Mouse (Mus musculus): ENCODE measurements around the gene Plac8. TPM values are rescaled to one million over a fixed set of nuclear protein-coding genes. Genes with fewer than 3 reads are reported as not detected.

Gene Plac8
- total and polyA plus RNA-seq, 2 experiments from 2014 or later: 2.8 to 3.9 TPM

- no peaks in the 10 kb centered on the region for H3K9me3 ChIP-seq (ENCODE audit: low read length)
- no peak overlapping the region for H3K9ac ChIP-seq (replicated peaks; ENCODE audit: low read length)
- no peaks in the 10 kb centered on the region for H3K36me3 ChIP-seq (ENCODE audit: insufficient read depth, low read length)
- no peak for TF ChIP-seq CTCF (IDR thresholded peaks at IDR 0.05; ENCODE audit: low read depth)
- DNase-seq (ENCODE audit: low spot score): no peak
- no peak for ATAC-seq
- no peaks in the 10 kb centered on the region for H3K4me1 ChIP-seq (ENCODE audit: insufficient read depth, low read length)
- no peaks in the 10 kb centered on the region for H3K27me3 ChIP-seq (ENCODE audit: insufficient read depth, low read length)
- 76% methylated on average over 18 of the region's 18 CpGs for WGBS
- no peak overlapping the region for H3K4me2 ChIP-seq (ENCODE audit: low read depth, low read length)
- H3K27ac ChIP-seq: no peak overlapping the region
- H3K4me3 ChIP-seq (ENCODE audit: low read length): no peak overlapping the region
Observed at GRCm38 (mm10) chr5:100569250-100569934, 2.7 kb downstream of the Plac8 start.

GRCm38 (mm10) chr5:100568802-100569201 is 3.2 kb downstream of the Plac8 start:
- TF ChIP-seq CTCF (IDR thresholded peaks at IDR 0.05; ENCODE audit: low read depth): no peak
- WGBS: 94% methylated on average over 3 of the region's 3 CpGs

GRCm38 (mm10) chr5:100568177-100568576 is 3.9 kb downstream of the Plac8 start:
- H3K27me3 ChIP-seq (ENCODE audit: insufficient read depth, low read length): no peaks in the 10 kb centered on the region
- no peak overlapping the region for H3K9ac ChIP-seq (replicated peaks; ENCODE audit: low read length)
- no peaks in the 10 kb centered on the region for H3K4me1 ChIP-seq (ENCODE audit: insufficient read depth, low read length)
- DNase-seq (ENCODE audit: low spot score) (no peak), ATAC-seq (no peak)
- H3K27ac ChIP-seq: no peak overlapping the region
- TF ChIP-seq CTCF (IDR thresholded peaks at IDR 0.05; ENCODE audit: low read depth): no peak
- H3K4me3 ChIP-seq (ENCODE audit: low read length): no peak overlapping the region
- H3K36me3 ChIP-seq (ENCODE audit: insufficient read depth, low read length): no peaks in the 10 kb centered on the region
- 90% methylated on average over 8 of the region's 8 CpGs for WGBS
- no peak overlapping the region for H3K4me2 ChIP-seq (ENCODE audit: low read depth, low read length)
- H3K9me3 ChIP-seq (ENCODE audit: low read length): no peaks in the 10 kb centered on the region

More at GRCm38 (mm10) chr5:100568802-100569201, 3.2 kb downstream of the Plac8 start:
- Histone ChIP-seq H3K9ac (replicated peaks; ENCODE audit: low read length) (no peak overlapping the region), H3K4me1 (ENCODE audit: insufficient read depth, low read length) (no peaks in the 10 kb centered on the region), H3K4me2 (ENCODE audit: low read depth, low read length) (no peak overlapping the region), H3K9me3 (ENCODE audit: low read length) (no peaks in the 10 kb centered on the region), H3K27ac (no peak overlapping the region), H3K36me3 (ENCODE audit: insufficient read depth, low read length) (no peaks in the 10 kb centered on the region), H3K27me3 (ENCODE audit: insufficient read depth, low read length) (no peaks in the 10 kb centered on the region), H3K4me3 (ENCODE audit: low read length) (no peak overlapping the region)
- ATAC-seq (no peak), DNase-seq (ENCODE audit: low spot score) (no peak)

- Histone ChIP-seq H3K9me3 (ENCODE audit: low read length) (no peaks in the 10 kb centered on the region), H3K36me3 (ENCODE audit: insufficient read depth, low read length) (no peaks in the 10 kb centered on the region), H3K9ac (replicated peaks; ENCODE audit: low read length) (no peak overlapping the region), H3K27ac (no peak overlapping the region), H3K27me3 (ENCODE audit: insufficient read depth, low read length) (no peaks in the 10 kb centered on the region), H3K4me1 (ENCODE audit: insufficient read depth, low read length) (no peaks in the 10 kb centered on the region), H3K4me2 (ENCODE audit: low read depth, low read length) (no peak overlapping the region), H3K4me3 (ENCODE audit: low read length) (no peak overlapping the region)
- ATAC-seq (no peak), DNase-seq (ENCODE audit: low spot score) (no peak)
- WGBS: 80% methylated on average over 13 of the region's 13 CpGs
- no peak for TF ChIP-seq CTCF (IDR thresholded peaks at IDR 0.05; ENCODE audit: low read depth)
Observed at GRCm38 (mm10) chr5:100567258-100568032, 4.6 kb downstream of the Plac8 start.

GRCm38 (mm10) chr5:100566798-100567197 is 5.2 kb downstream of the Plac8 start:
- Histone ChIP-seq H3K27ac (no peak overlapping the region), H3K4me2 (ENCODE audit: low read depth, low read length) (no peak overlapping the region), H3K27me3 (ENCODE audit: insufficient read depth, low read length) (no peaks in the 10 kb centered on the region), H3K36me3 (ENCODE audit: insufficient read depth, low read length) (no peaks in the 10 kb centered on the region), H3K9me3 (ENCODE audit: low read length) (no peaks in the 10 kb centered on the region), H3K9ac (replicated peaks; ENCODE audit: low read length) (no peak overlapping the region), H3K4me3 (ENCODE audit: low read length) (no peak overlapping the region), H3K4me1 (ENCODE audit: insufficient read depth, low read length) (no peaks in the 10 kb centered on the region)
- WGBS: 81% methylated on average over 2 of the region's 2 CpGs
- TF ChIP-seq CTCF (IDR thresholded peaks at IDR 0.05; ENCODE audit: low read depth): no peak
- no peak for ATAC-seq
- no peak for DNase-seq (ENCODE audit: low spot score)

GRCm38 (mm10) chr5:100562702-100563101 is 9.3 kb downstream of the Plac8 start:
- H3K9ac ChIP-seq (replicated peaks; ENCODE audit: low read length): no peak overlapping the region
- TF ChIP-seq CTCF (IDR thresholded peaks at IDR 0.05; ENCODE audit: low read depth): no peak
- no peaks in the 10 kb centered on the region for H3K27me3 ChIP-seq (ENCODE audit: insufficient read depth, low read length)
- WGBS: 90% methylated on average over 9 of the region's 9 CpGs
- ATAC-seq (no peak), DNase-seq (ENCODE audit: low spot score) (no peak)
- H3K36me3 ChIP-seq (ENCODE audit: insufficient read depth, low read length): no peaks in the 10 kb centered on the region
- H3K4me1 ChIP-seq (ENCODE audit: insufficient read depth, low read length): no peaks in the 10 kb centered on the region
- no peaks in the 10 kb centered on the region for H3K9me3 ChIP-seq (ENCODE audit: low read length)
- no peak overlapping the region for H3K27ac ChIP-seq
- no peak overlapping the region for H3K4me3 ChIP-seq (ENCODE audit: low read length)
- H3K4me2 ChIP-seq (ENCODE audit: low read depth, low read length): no peak overlapping the region

- Histone ChIP-seq H3K4me1 (ENCODE audit: insufficient read depth, low read length) (no peaks in the 10 kb centered on the region), H3K4me3 (ENCODE audit: low read length) (no peak overlapping the region), H3K36me3 (ENCODE audit: insufficient read depth, low read length) (no peaks in the 10 kb centered on the region), H3K27me3 (ENCODE audit: insufficient read depth, low read length) (no peaks in the 10 kb centered on the region), H3K4me2 (ENCODE audit: low read depth, low read length) (no peak overlapping the region), H3K9ac (replicated peaks; ENCODE audit: low read length) (no peak overlapping the region), H3K27ac (no peak overlapping the region), H3K9me3 (ENCODE audit: low read length) (no peaks in the 10 kb centered on the region)
- DNase-seq (ENCODE audit: low spot score): no peak
- TF ChIP-seq CTCF (IDR thresholded peaks at IDR 0.05; ENCODE audit: low read depth): no peak
- no peak for ATAC-seq
- WGBS: 95% methylated on average over 7 of the region's 7 CpGs
Observed at GRCm38 (mm10) chr5:100559357-100559756, 12.7 kb downstream of the Plac8 start.

Data from hindbrain, postnatal 0 days (tissue).